Mouse (Mus musculus) stomach, postnatal 0 days (tissue): ENCODE measurements around the gene Utp3.

Experiments
- CTCF ChIP-seq: IDR thresholded peaks from 2 replicates; pipeline ENCODE4 v1.5.1; 2016; ENCODE audit warnings: antibody characterized with exemption, low read depth, mild to moderate bottlenecking, moderate library complexity
- EP300 ChIP-seq: optimal IDR thresholded peaks from 2 replicates; pipeline ENCODE3; 2016; ENCODE audit warnings: antibody characterized with exemption

DNA sequence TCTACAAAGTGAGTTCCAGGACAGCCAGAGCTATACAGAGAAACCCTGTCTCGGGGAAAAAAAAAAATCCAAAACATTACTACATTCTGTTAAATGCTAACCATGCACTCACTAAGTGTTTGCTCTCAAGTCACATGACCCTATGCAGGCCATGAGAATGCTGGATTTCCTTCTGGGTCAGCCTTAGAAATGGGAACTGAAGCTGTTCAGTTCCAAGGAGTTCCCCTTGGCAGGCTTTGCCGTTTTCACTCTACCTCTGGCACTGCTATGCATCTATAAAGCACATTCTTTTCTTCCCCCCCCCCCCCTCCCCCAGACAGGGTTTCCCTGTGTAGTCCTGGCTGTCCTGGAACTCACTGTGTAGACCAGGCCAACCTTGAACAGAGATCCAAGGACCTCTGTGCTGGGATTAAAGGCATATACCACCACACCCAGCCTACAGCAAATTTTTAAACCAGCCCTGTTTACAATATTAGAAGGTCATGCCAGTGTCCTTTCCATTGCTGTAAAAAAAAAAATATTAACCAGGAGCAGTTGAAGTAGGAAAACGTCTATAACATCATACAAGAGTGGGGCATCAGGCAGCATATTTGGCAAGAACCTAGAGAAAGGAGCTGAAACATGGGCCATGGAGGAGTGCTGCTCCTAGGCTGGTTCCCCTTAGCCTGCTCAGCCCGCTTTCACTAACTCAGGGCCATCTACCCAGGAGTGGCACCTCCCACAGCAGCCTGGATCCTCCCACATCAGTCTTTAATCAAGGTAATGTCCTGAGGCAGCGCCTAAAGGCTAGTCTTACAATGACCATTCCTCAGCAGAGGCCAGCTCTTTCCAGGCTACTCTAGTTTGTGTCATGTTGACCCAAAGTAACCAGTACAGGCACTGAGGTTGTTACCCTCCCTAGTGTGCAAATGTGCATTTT lies 41.5 kb downstream of the Utp3 start:
- no peak for TF ChIP-seq CTCF
- no peak for TF ChIP-seq EP300
